Mouse (Mus musculus): ENCODE measurements at regions not wholly inside any gene's neighbourhood (a gene's known extent, or its start where the extent isn't known, plus 50 kb on each side); places are given as distances from the start of the nearest gene placed in this dataset.

- DNase-seq (ENCODE audit: low read depth, low spot score): peak; percentile 86
- in situ Hi-C loops (cut with MboI; ENCODE audit: low sequenced_read_pairs in 2 of 2, unreplicated experiment in 2 of 2): loop anchor here (10.0 to 25.0 kb wide), 2 partner anchors 935 to 1073 kb away; no protein-coding TSS in a partner anchor
- H3K4me3 ChIP-seq (ENCODE audit: insufficient read depth in 1 of 2, low read depth in 1 of 2, low read length in 2 of 2, poor library complexity in 1 of 2, severe bottlenecking in 1 of 2): no peak overlapping the region
- H3K9me3 ChIP-seq (ENCODE audit: control insufficient read depth, insufficient read depth, low read depth, low read length): 0 out of 2 replicates have a peak, but pooled peaks cover 4% of the 10 kb centered on the region
- TF ChIP-seq ZNF384 (IDR thresholded peaks at IDR 0.05; ENCODE audit: low read depth, low read length) (no peak), HCFC1 (IDR thresholded peaks at IDR 0.05; ENCODE audit: borderline replicate concordance, insufficient read depth, low read length) (no peak), CHD2 (IDR thresholded peaks at IDR 0.05; ENCODE audit: low read depth, low read length) (peak; percentile 48; the same call in 1 of the 2 replicates), MAFK (IDR thresholded peaks at IDR 0.05; ENCODE audit: insufficient read depth, low read depth, low read length) (no peak), ZC3H11A (IDR thresholded peaks at IDR 0.05; ENCODE audit: borderline replicate concordance, low read depth, low read length) (peak; percentile 98)
- no peaks in the 10 kb centered on the region for H3K36me3 ChIP-seq (ENCODE audit: control insufficient read depth, insufficient read depth, low read length, poor library complexity, severe bottlenecking)
- no peak overlapping the region for H3K27ac ChIP-seq (ENCODE audit: insufficient read depth, low read depth, low read length, poor library complexity, severe bottlenecking)
- no peak overlapping the region for H3K9ac ChIP-seq (ENCODE audit: insufficient read depth, low read depth, low read length, poor library complexity, severe bottlenecking)
- no peaks in the 10 kb centered on the region for H3K4me1 ChIP-seq (ENCODE audit: control insufficient read depth in 2 of 2, insufficient read depth in 2 of 2, low read length in 2 of 2, poor library complexity in 1 of 2)
Measured at GRCm38 (mm10) chr1:13789318-13790085, 2303.6 kb downstream of the 4930444P10Rik start.

- no peak overlapping the region for H3K27ac ChIP-seq (ENCODE audit: insufficient read depth, low read depth, low read length, poor library complexity, severe bottlenecking)
- no peaks in the 10 kb centered on the region for H3K36me3 ChIP-seq (ENCODE audit: control insufficient read depth, insufficient read depth, low read length, poor library complexity, severe bottlenecking)
- H3K9ac ChIP-seq (ENCODE audit: insufficient read depth, low read depth, low read length, poor library complexity, severe bottlenecking): no peak overlapping the region
- H3K4me1 ChIP-seq (ENCODE audit: control insufficient read depth in 2 of 2, insufficient read depth in 2 of 2, low read length in 2 of 2, poor library complexity in 1 of 2): no peaks in the 10 kb centered on the region
- H3K9me3 ChIP-seq (ENCODE audit: control insufficient read depth, insufficient read depth, low read depth, low read length): 0 out of 2 replicates have a peak, but pooled peaks cover 3% of the 10 kb centered on the region
- DNase-seq (ENCODE audit: low read depth, low spot score): no peak
- no peak for TF ChIP-seq ZC3H11A (IDR thresholded peaks at IDR 0.05; ENCODE audit: borderline replicate concordance, low read depth, low read length)
- in situ Hi-C loops (cut with MboI; ENCODE audit: low sequenced_read_pairs in 2 of 2, unreplicated experiment in 2 of 2): loop anchor here in 1 of 2 experiments (25.0 kb wide), 1 partner anchor 1075 kb away; no protein-coding TSS in a partner anchor
- H3K4me3 ChIP-seq (ENCODE audit: insufficient read depth in 1 of 2, low read depth in 1 of 2, low read length in 2 of 2, poor library complexity in 1 of 2, severe bottlenecking in 1 of 2): no peak overlapping the region
Measured at GRCm38 (mm10) chr1:13787016-13787415, 2306.1 kb downstream of the 4930444P10Rik start.

GRCm38 (mm10) chr1:13784396-13784795 is 2308.7 kb downstream of the 4930444P10Rik start:
- no peaks in the 10 kb centered on the region for H3K4me1 ChIP-seq (ENCODE audit: control insufficient read depth in 2 of 2, insufficient read depth in 2 of 2, low read length in 2 of 2, poor library complexity in 1 of 2)
- H3K36me3 ChIP-seq (ENCODE audit: control insufficient read depth, insufficient read depth, low read length, poor library complexity, severe bottlenecking): no peaks in the 10 kb centered on the region
- H3K9ac ChIP-seq (ENCODE audit: insufficient read depth, low read depth, low read length, poor library complexity, severe bottlenecking): no peak overlapping the region
- in situ Hi-C loops (cut with MboI; ENCODE audit: low sequenced_read_pairs in 2 of 2, unreplicated experiment in 2 of 2): loop anchor here in 1 of 2 experiments (25.0 kb wide), 1 partner anchor 1078 kb away; no protein-coding TSS in a partner anchor
- no peak overlapping the region for H3K27ac ChIP-seq (ENCODE audit: insufficient read depth, low read depth, low read length, poor library complexity, severe bottlenecking)
- H3K4me3 ChIP-seq (ENCODE audit: insufficient read depth in 1 of 2, low read depth in 1 of 2, low read length in 2 of 2, poor library complexity in 1 of 2, severe bottlenecking in 1 of 2): no peak overlapping the region
- peak; percentile 87 for DNase-seq (ENCODE audit: low read depth, low spot score)
- no peaks in the 10 kb centered on the region for H3K9me3 ChIP-seq (ENCODE audit: control insufficient read depth, insufficient read depth, low read depth, low read length)
- TF ChIP-seq ZNF384 (IDR thresholded peaks at IDR 0.05; ENCODE audit: low read depth, low read length): no peak
- TF ChIP-seq CHD2 (IDR thresholded peaks at IDR 0.05; ENCODE audit: low read depth, low read length): no peak
- TF ChIP-seq ZC3H11A (IDR thresholded peaks at IDR 0.05; ENCODE audit: borderline replicate concordance, low read depth, low read length): peak; percentile 47; the same call in 1 of the 2 replicates
- TF ChIP-seq HCFC1 (IDR thresholded peaks at IDR 0.05; ENCODE audit: borderline replicate concordance, insufficient read depth, low read length): no peak

DNA sequence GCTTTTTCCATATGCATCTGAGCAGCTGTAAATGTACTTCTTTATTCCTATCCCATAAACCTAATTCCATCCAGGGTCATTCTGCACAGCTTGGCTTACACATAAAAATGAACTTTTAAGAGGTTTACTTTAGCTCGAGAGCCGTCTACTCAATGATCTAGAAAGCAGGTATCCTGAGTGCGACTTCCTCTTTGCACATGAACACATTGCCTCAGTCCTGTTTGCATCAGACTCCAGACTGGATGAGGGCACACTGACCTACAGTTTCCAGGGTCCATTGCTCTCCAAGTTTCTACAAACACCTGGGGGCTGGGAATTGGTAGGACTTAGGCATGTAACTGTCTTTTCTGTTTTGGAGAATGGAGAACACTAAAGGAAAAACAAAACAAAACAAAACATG is 2310.5 kb downstream of the 4930444P10Rik start:
- TF ChIP-seq CHD2 (IDR thresholded peaks at IDR 0.05; ENCODE audit: low read depth, low read length) (no peak), HCFC1 (IDR thresholded peaks at IDR 0.05; ENCODE audit: borderline replicate concordance, insufficient read depth, low read length) (no peak), MAFK (IDR thresholded peaks at IDR 0.05; ENCODE audit: insufficient read depth, low read depth, low read length) (no peak), ZNF384 (IDR thresholded peaks at IDR 0.05; ENCODE audit: low read depth, low read length) (no peak), ZC3H11A (IDR thresholded peaks at IDR 0.05; ENCODE audit: borderline replicate concordance, low read depth, low read length) (no peak)
- Histone ChIP-seq H3K4me3 (ENCODE audit: insufficient read depth in 1 of 2, low read depth in 1 of 2, low read length in 2 of 2, poor library complexity in 1 of 2, severe bottlenecking in 1 of 2) (no peak overlapping the region), H3K27ac (ENCODE audit: insufficient read depth, low read depth, low read length, poor library complexity, severe bottlenecking) (no peak overlapping the region), H3K9ac (ENCODE audit: insufficient read depth, low read depth, low read length, poor library complexity, severe bottlenecking) (no peak overlapping the region), H3K9me3 (ENCODE audit: control insufficient read depth, insufficient read depth, low read depth, low read length) (no peaks in the 10 kb centered on the region), H3K36me3 (ENCODE audit: control insufficient read depth, insufficient read depth, low read length, poor library complexity, severe bottlenecking) (no peaks in the 10 kb centered on the region), H3K4me1 (ENCODE audit: control insufficient read depth in 2 of 2, insufficient read depth in 2 of 2, low read length in 2 of 2, poor library complexity in 1 of 2) (no peaks in the 10 kb centered on the region)
- in situ Hi-C loops (cut with MboI; ENCODE audit: low sequenced_read_pairs in 2 of 2, unreplicated experiment in 2 of 2): loop anchor here in 1 of 2 experiments (25.0 kb wide), 1 partner anchor 1080 kb away; no protein-coding TSS in a partner anchor
- no peak for DNase-seq (ENCODE audit: low read depth, low spot score)

Measured in ES-E14 (cell line).